Mouse (Mus musculus) hindbrain, embryonic 11.5 days (tissue): Measurements from ENCODE around the gene Igdcc3. TPM values are rescaled to one million over a fixed set of nuclear protein-coding genes. Genes with fewer than 3 reads are reported as not detected.

Experiments
- ATAC-seq: fragments of 200-750 bp; cut with Nextera tagmentation; 2 replicates; pipeline ENCODE4 v1.8.0; 2017; ENCODE audit warnings: mild to moderate bottlenecking, moderate TSS enrichment, moderate library complexity; ENCODE audit not compliant: low FRiP score
- DNase-seq: peaks from one replicate; pipeline ENCODE4 v3.0.0-alpha.2; 2015; ENCODE audit warnings: low spot score
- H3K27ac ChIP-seq: fragments of 300-500 bp; sonication (generic); 2 replicates; pipeline ENCODE4 v1.5.1; 2014; ENCODE audit warnings: mild to moderate bottlenecking, low read depth, low read length
- H3K27me3 ChIP-seq: fragments of 300-500 bp; sonication (generic); 2 replicates; pipeline ENCODE4 v1.6.1; 2014; ENCODE audit warnings: mild to moderate bottlenecking, low read length, moderate library complexity, mixed read lengths; ENCODE audit not compliant: control insufficient read depth, insufficient read depth
- H3K36me3 ChIP-seq: fragments of 300-500 bp; sonication (generic); 2 replicates; pipeline ENCODE4 v1.6.1; 2014; ENCODE audit warnings: mild to moderate bottlenecking, low read length, moderate library complexity, mixed read lengths; ENCODE audit not compliant: control insufficient read depth, insufficient read depth
- H3K4me1 ChIP-seq: fragments of 300-500 bp; sonication (generic); replicated peaks from 2 replicates; pipeline ENCODE4 v1.6.1; 2014; ENCODE audit warnings: low read length, mixed read lengths; ENCODE audit not compliant: control insufficient read depth, insufficient read depth
- H3K4me2 ChIP-seq: fragments of 300-500 bp; sonication (generic); replicated peaks from 2 replicates; pipeline ENCODE4 v1.6.1; 2014; ENCODE audit warnings: mild to moderate bottlenecking, low read depth, low read length
- H3K4me3 ChIP-seq: fragments of 300-500 bp; sonication (generic); 2 replicates; pipeline ENCODE4 v1.5.1; 2014; ENCODE audit warnings: low read depth, low read length
- H3K9ac ChIP-seq: fragments of 300-500 bp; sonication (generic); 2 replicates; pipeline ENCODE4 v1.6.1; 2014; ENCODE audit warnings: low read depth, low read length
- H3K9me3 ChIP-seq: fragments of 300-500 bp; sonication (generic); 2 replicates; pipeline ENCODE4 v1.6.1; 2016; ENCODE audit warnings: low read length; ENCODE audit not compliant: control insufficient read depth
- WGBS: fragments of 180-500 bp; shearing (Covaris S2); extraction: QIAGEN DNeasy Blood & Tissue Kit; methylation state at CpG from one replicate; pipeline ENCODE4 v1.1.7; 2014; 5-methylcytosine and 5-hydroxymethylcytosine counted together
- polyA plus RNA-seq: library from polyadenylated mRNA; unstranded; fragments of >200 nt; fragmentation: Nextera tagmentation; extraction: Ambion mirVana; gene quantifications from 2 replicates; pipeline ENCODE4 v1.2.1, GENCODE M21; 2014

The Igdcc3 gene
- polyA plus RNA-seq, 1 experiment from 2014 or later = 46.0 TPM

DNA sequence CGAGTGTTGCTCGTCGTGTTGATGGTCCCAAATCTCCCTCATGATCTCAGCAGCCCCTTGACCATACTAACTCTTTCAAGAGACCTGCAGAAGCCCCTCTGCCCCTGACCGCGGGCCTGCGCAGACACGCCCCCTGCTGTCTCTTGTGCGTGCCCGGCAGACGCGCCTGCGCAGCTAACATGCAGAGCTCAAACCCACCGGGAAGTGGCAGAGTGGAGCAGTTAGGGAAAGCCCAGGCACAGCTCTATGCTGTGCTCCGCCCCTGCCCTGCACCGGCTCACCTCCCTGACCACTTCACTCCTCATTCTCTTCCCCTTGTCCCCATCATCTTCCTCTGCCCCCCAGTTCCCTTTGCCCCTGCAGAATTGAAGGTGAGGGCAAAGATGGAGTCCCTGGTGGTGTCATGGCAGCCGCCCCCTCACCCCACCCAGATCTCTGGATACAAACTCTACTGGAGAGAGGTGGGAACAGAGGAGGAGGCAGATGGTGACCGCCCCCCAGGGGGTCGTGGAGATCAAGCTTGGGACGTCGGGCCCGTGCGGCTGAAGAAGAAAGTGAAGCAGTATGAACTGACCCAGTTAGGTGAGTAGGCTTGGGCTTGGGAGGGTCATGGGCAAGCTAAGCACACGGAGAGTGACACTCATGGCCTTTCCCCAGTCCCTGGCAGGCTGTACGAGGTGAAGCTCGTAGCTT is 12.7 kb upstream of the Igdcc3 start:
- H3K9ac ChIP-seq = 0 out of 2 replicates have a peak overlapping the region, but pooled peaks have one; percentile 19
- ATAC-seq (0 out of 2 replicates have a peak, but pooled peaks have one; percentile 44), DNase-seq (peak; percentile 80)
- H3K36me3 ChIP-seq = no peaks in the 10 kb centered on the region
- no peak overlapping the region for H3K4me3 ChIP-seq
- peaks cover 2% of the 10 kb centered on the region; the same call in 1 of the 2 replicates for H3K4me1 ChIP-seq
- no peak overlapping the region for H3K27ac ChIP-seq
- H3K27me3 ChIP-seq = no peaks in the 10 kb centered on the region
- H3K4me2 ChIP-seq = peak overlapping the region; percentile 14
- no peaks in the 10 kb centered on the region for H3K9me3 ChIP-seq
- 7% methylated on average over 25 of the region's 25 CpGs for WGBS

GRCm38 (mm10) chr9:65131717-65132116 is 9.3 kb upstream of the Igdcc3 start:
- Histone ChIP-seq H3K4me3 (no peak overlapping the region), H3K4me2 (no peak overlapping the region), H3K36me3 (no peaks in the 10 kb centered on the region), H3K27me3 (no peaks in the 10 kb centered on the region), H3K4me1 (no peaks in the 10 kb centered on the region), H3K9ac (no peak overlapping the region), H3K9me3 (no peaks in the 10 kb centered on the region), H3K27ac (no peak overlapping the region)
- WGBS = 84% methylated on average over 5 of the region's 5 CpGs
- no peak for ATAC-seq
- no peak for DNase-seq

DNA sequence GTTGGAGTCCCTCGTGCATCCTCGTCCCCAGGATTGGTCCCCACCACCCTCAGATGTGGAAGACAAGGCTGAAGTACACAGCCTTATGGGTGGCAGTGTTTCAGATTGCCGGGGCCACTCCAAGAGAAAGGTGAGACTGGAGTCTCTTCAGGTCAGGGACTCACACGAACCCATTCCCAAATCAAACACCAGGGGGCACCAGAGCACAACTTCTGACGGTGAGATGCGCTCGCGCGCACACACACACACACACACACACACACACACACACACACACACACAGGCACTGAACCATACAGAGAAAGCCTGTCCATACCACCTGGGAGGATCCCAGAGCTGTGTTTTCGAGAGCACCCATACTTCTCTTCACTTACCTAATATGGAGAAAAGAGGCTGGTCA is 7.2 kb upstream of the Igdcc3 start:
- no peak overlapping the region for H3K9ac ChIP-seq
- WGBS = 1% methylated on average over 10 of the region's 10 CpGs
- no peaks in the 10 kb centered on the region for H3K4me1 ChIP-seq

GRCm38 (mm10) chr9:65135126-65135525 is 5.9 kb upstream of the Igdcc3 start:
- DNase-seq (no peak), ATAC-seq (no peak)
- H3K4me3 ChIP-seq = no peak overlapping the region
- peaks cover under 1% of the 10 kb centered on the region for H3K4me1 ChIP-seq
- no peaks in the 10 kb centered on the region for H3K36me3 ChIP-seq
- H3K9me3 ChIP-seq = no peaks in the 10 kb centered on the region
- no peak overlapping the region for H3K9ac ChIP-seq
- H3K27ac ChIP-seq = no peak overlapping the region
- WGBS = 79% methylated on average over 4 of the region's 4 CpGs
- H3K4me2 ChIP-seq = no peak overlapping the region
- H3K27me3 ChIP-seq = no peaks in the 10 kb centered on the region

More for the DNA sequence above, 7.2 kb upstream of the Igdcc3 start:
- ATAC-seq (peak; percentile 55), DNase-seq (peak; percentile 93)
- H3K9me3 ChIP-seq = no peaks in the 10 kb centered on the region
- no peaks in the 10 kb centered on the region for H3K27me3 ChIP-seq
- no peaks in the 10 kb centered on the region for H3K36me3 ChIP-seq
- H3K27ac ChIP-seq = no peak overlapping the region
- no peak overlapping the region for H3K4me2 ChIP-seq
- H3K4me3 ChIP-seq = no peak overlapping the region

DNA sequence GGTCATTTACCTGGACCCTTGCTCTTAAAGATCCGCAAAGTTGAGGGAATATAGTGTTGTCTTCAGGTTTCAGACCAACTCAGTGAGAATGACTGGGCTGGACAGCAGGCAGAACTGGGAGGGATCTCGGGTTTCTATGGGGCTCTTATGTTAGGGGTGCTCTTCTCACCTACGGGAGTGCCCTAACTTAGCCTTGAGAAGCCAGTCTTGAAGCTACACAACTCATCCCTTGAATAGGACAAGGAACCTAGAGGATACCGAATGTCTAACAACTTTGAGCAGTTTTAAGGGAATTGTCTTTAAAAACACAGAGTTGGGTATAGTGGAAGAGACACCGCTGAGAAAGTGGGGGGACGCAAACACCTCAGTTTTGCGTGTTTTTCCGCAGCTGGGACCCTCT is 498 bp upstream of the Igdcc3 start:
- peaks cover 12% of the 10 kb centered on the region for H3K4me1 ChIP-seq
- DNase-seq = no peak
- H3K36me3 ChIP-seq = no peaks in the 10 kb centered on the region
- H3K27ac ChIP-seq = peak overlapping the region; percentile 98
- peak; percentile 1; the same call in 1 of the 2 replicates for ATAC-seq
- WGBS = 2% methylated on average over 8 of the region's 8 CpGs
- peak overlapping the region; percentile 100 for H3K4me3 ChIP-seq
- H3K4me2 ChIP-seq = peak overlapping the region; percentile 78
- peak overlapping the region; percentile 99 for H3K9ac ChIP-seq
- no peaks in the 10 kb centered on the region for H3K27me3 ChIP-seq
- H3K9me3 ChIP-seq = no peaks in the 10 kb centered on the region

GRCm38 (mm10) chr9:65141306-65141975 is 452 bp downstream of the Igdcc3 start:
- peaks cover 19% of the 10 kb centered on the region for H3K4me1 ChIP-seq

DNA sequence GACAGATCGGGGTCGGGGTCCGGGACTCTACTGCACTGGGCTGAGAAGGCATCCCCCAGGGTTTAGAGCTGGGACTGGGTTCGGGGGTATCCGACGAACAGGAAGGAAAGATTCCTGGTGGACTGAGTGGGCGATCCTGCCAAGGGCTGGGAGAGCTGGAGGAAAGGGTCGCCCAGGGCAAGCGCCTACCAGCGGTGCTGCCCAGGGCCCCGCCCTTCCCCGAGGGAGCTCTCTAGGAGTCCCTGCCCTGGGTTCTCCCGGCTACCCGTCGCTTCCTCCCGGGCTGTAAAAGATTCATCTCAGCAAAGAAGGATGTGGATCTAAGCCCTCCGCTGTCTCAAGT is 958 bp downstream of the Igdcc3 start:
- Histone ChIP-seq H3K9me3 (no peaks in the 10 kb centered on the region), H3K27me3 (no peaks in the 10 kb centered on the region), H3K36me3 (no peaks in the 10 kb centered on the region; the same call in 1 of the 2 replicates), H3K27ac (peak overlapping the region; percentile 98), H3K4me1 (peaks cover 19% of the 10 kb centered on the region), H3K4me2 (peak overlapping the region; percentile 78), H3K9ac (peak overlapping the region; percentile 99), H3K4me3 (peak overlapping the region; percentile 100)
- peak; percentile 49 for ATAC-seq
- no peak for DNase-seq
- 0% methylated on average over 16 of the region's 17 CpGs for WGBS

More at GRCm38 (mm10) chr9:65141306-65141975, 452 bp downstream of the Igdcc3 start:
- H3K36me3 ChIP-seq = no peaks in the 10 kb centered on the region
- H3K9me3 ChIP-seq = no peaks in the 10 kb centered on the region
- peak overlapping the region; percentile 99 for H3K9ac ChIP-seq
- WGBS = 1% methylated on average over 58 of the region's 73 CpGs
- ATAC-seq (peak; percentile 58), DNase-seq (peak; percentile 69)
- H3K4me2 ChIP-seq = peak overlapping the region; percentile 78
- H3K27me3 ChIP-seq = no peaks in the 10 kb centered on the region
- H3K27ac ChIP-seq = peak overlapping the region; percentile 98
- H3K4me3 ChIP-seq = peak overlapping the region; percentile 100

GRCm38 (mm10) chr9:65142399-65142798 is 1.4 kb downstream of the Igdcc3 start:
- H3K9me3 ChIP-seq = no peaks in the 10 kb centered on the region
- peak overlapping the region; percentile 78 for H3K4me2 ChIP-seq
- DNase-seq (peak; percentile 64), ATAC-seq (peak; percentile 53)
- peaks cover 19% of the 10 kb centered on the region for H3K4me1 ChIP-seq
- WGBS = 0% methylated on average over 8 of the region's 8 CpGs
- H3K36me3 ChIP-seq = no peaks in the 10 kb centered on the region; the same call in 1 of the 2 replicates
- H3K27ac ChIP-seq = peak overlapping the region; percentile 98
- H3K9ac ChIP-seq = peak overlapping the region; percentile 99
- peak overlapping the region; percentile 100 for H3K4me3 ChIP-seq
- no peaks in the 10 kb centered on the region for H3K27me3 ChIP-seq
